Comparison of ENCODE assay signal across 10 mouse cellular contexts in genomic region chr2:121102051-121102450, GRCm38 (mm10). TPM values are rescaled to one million over a fixed set of nuclear protein-coding genes. Genes with fewer than 3 reads are reported as not detected.
A peak's percentile ranks its signal among the peaks of the same experiment; 100 is the strongest.
DNase-seq lines count a peak whose midpoint lies in the region; ATAC-seq lines count a peak whose summit lies in the region.
"Had no signal": no experiment of that assay in that cellular context is flagged by ENCODE, and none has a peak within 500 bp of the region (broad histone marks: within the 10 kb centered on the region; RNA-seq: fewer than 3 reads in every experiment).

No protein-coding gene starts in this region.

- peak; percentile 25 for DNase-seq in midbrain, embryonic 10.5 days (ENCODE audit: low spot score)
- DNase-seq in brain, adult 2 months (ENCODE audit: low read depth, low spot score) = peak; percentile 93
- peak; percentile 79 for DNase-seq in induced T-regulatory cell, adult 2 months (ENCODE audit: low read depth)
- peak; percentile 46 for DNase-seq in left cerebral cortex, adult 11 months (ENCODE audit: low spot score)
- DNase-seq in splenic B cell, adult 2 months (ENCODE audit: low read depth, low spot score) = peak; percentile 69

- H3K27me3 ChIP-seq in midbrain, embryonic 10.5 days (ENCODE audit: low read depth, poor library complexity, severe bottlenecking) = no peaks in the 10 kb centered on the region
- no peaks in the 10 kb centered on the region for H3K27me3 ChIP-seq in midbrain, embryonic 15.5 days (replicated peaks)
- H3K27me3 ChIP-seq in splenic B cell, adult 2 months (ENCODE audit: control insufficient read depth, insufficient read depth, low read length, poor library complexity, severe bottlenecking) = no peaks in the 10 kb centered on the region; the same call in 1 of the 2 replicates
- H3K27me3 ChIP-seq: embryonic facial prominence, embryonic 12.5 days had no signal

- H3K9ac ChIP-seq in midbrain, embryonic 15.5 days = no peak overlapping the region
- H3K9ac ChIP-seq: embryonic facial prominence, embryonic 12.5 days had no signal

- no peaks in the 10 kb centered on the region for H3K36me3 ChIP-seq in midbrain, embryonic 10.5 days
- no peaks in the 10 kb centered on the region for H3K36me3 ChIP-seq in midbrain, embryonic 15.5 days (replicated peaks)
- no peaks in the 10 kb centered on the region for H3K36me3 ChIP-seq in splenic B cell, adult 2 months (ENCODE audit: control insufficient read depth, insufficient read depth, low read length, poor library complexity, severe bottlenecking)
- H3K36me3 ChIP-seq: embryonic facial prominence, embryonic 12.5 days had no signal

- 32% methylated on average over 9 of the region's 9 CpGs for WGBS in midbrain, embryonic 10.5 days
- 26% methylated on average over 9 of the region's 9 CpGs for WGBS in midbrain, embryonic 15.5 days

- no peaks in the 10 kb centered on the region for H3K4me1 ChIP-seq in midbrain, embryonic 10.5 days
- H3K4me1 ChIP-seq in midbrain, embryonic 15.5 days = no peaks in the 10 kb centered on the region
- H3K4me1 ChIP-seq: embryonic facial prominence, embryonic 12.5 days had no signal

- H3K4me2 ChIP-seq in midbrain, embryonic 15.5 days = no peak overlapping the region
- H3K4me2 ChIP-seq: embryonic facial prominence, embryonic 12.5 days had no signal

- no peak overlapping the region for H3K4me3 ChIP-seq in midbrain, embryonic 10.5 days
- no peak overlapping the region for H3K4me3 ChIP-seq in midbrain, embryonic 15.5 days
- H3K4me3 ChIP-seq: embryonic facial prominence, embryonic 12.5 days had no signal

- H3K9me3 ChIP-seq in midbrain, embryonic 10.5 days (replicated peaks) = no peaks in the 10 kb centered on the region
- no peaks in the 10 kb centered on the region for H3K9me3 ChIP-seq in midbrain, embryonic 15.5 days
- H3K9me3 ChIP-seq: embryonic facial prominence, embryonic 12.5 days had no signal

- H3K27ac ChIP-seq in midbrain, embryonic 10.5 days (replicated peaks) = no peak overlapping the region
- no peak overlapping the region for H3K27ac ChIP-seq in midbrain, embryonic 15.5 days
- H3K27ac ChIP-seq: embryonic facial prominence, embryonic 12.5 days had no signal

- no peak for ATAC-seq in midbrain, embryonic 15.5 days (replicated peaks)
- peak; percentile 71 for ATAC-seq in erythroid progenitor cell, adult 5-6 weeks (replicated peaks; ENCODE audit: low FRiP score, poor library complexity, severe bottlenecking)
- ATAC-seq in megakaryocyte-erythroid progenitor cell, adult 5-6 weeks (replicated peaks; ENCODE audit: low FRiP score, low TSS enrichment, poor library complexity, severe bottlenecking) = peak; percentile 86

RNA-seq across cellular contexts. Expression of gene Tgm7, which starts 7.5 kb away (rescaled TPM):
- polyA plus RNA-seq in midbrain, embryonic 10.5 days (2016; fragmentation: Nextera tagmentation; extraction: Ambion mirVana) = not detected in 2 replicates
- polyA plus RNA-seq in midbrain, embryonic 15.5 days (2015; fragmentation: Nextera tagmentation; extraction: Ambion mirVana) = not detected in 2 replicates
- total RNA-seq in erythroid progenitor cell, adult 5-6 weeks (2015; ENCODE audit: low replicate concordance) = not detected in 2 replicates
- total RNA-seq in erythroid progenitor cell, adult 5-6 weeks (2017; ENCODE audit: low replicate concordance) = not detected in 2 replicates
- not detected in 2 replicates for total RNA-seq in megakaryocyte-erythroid progenitor cell, adult 5-6 weeks (2014; fragmentation: Nextera tagmentation)
- total RNA-seq in megakaryocyte-erythroid progenitor cell, adult 5-6 weeks (2017) = not detected in 2 replicates
- polyA plus RNA-seq: embryonic facial prominence, embryonic 12.5 days; stomach, embryonic 14.5 days had no signal

RNA-seq across cellular contexts. Expression of gene Tgm5, which starts 16.4 kb away (rescaled TPM):
- polyA plus RNA-seq in midbrain, embryonic 10.5 days (2016; fragmentation: Nextera tagmentation; extraction: Ambion mirVana) = not detected in 2 replicates
- polyA plus RNA-seq in midbrain, embryonic 15.5 days (2015; fragmentation: Nextera tagmentation; extraction: Ambion mirVana) = not detected in 2 replicates
- not detected in 2 replicates for total RNA-seq in erythroid progenitor cell, adult 5-6 weeks (2015; ENCODE audit: low replicate concordance)
- not detected in 2 replicates for total RNA-seq in erythroid progenitor cell, adult 5-6 weeks (2017; ENCODE audit: low replicate concordance)
- not detected in 2 replicates for total RNA-seq in megakaryocyte-erythroid progenitor cell, adult 5-6 weeks (2014; fragmentation: Nextera tagmentation)
- not detected in 2 replicates for total RNA-seq in megakaryocyte-erythroid progenitor cell, adult 5-6 weeks (2017)
- polyA plus RNA-seq: embryonic facial prominence, embryonic 12.5 days had no signal

RNA-seq across cellular contexts. Expression of gene Adal, which starts 38.2 kb away (rescaled TPM):
- polyA plus RNA-seq in midbrain, embryonic 10.5 days (2016; fragmentation: Nextera tagmentation; extraction: Ambion mirVana) = 29.6 and 34.0 TPM in 2 replicates
- polyA plus RNA-seq in midbrain, embryonic 15.5 days (2015; fragmentation: Nextera tagmentation; extraction: Ambion mirVana) = 32.1 and 32.4 TPM in 2 replicates
- 8.0 and 22.7 TPM in 2 replicates for total RNA-seq in erythroid progenitor cell, adult 5-6 weeks (2015; ENCODE audit: low replicate concordance)
- total RNA-seq in erythroid progenitor cell, adult 5-6 weeks (2017; ENCODE audit: low replicate concordance) = 9.4 and 10.9 TPM in 2 replicates
- total RNA-seq in megakaryocyte-erythroid progenitor cell, adult 5-6 weeks (2014; fragmentation: Nextera tagmentation) = 12.9 and 15.8 TPM in 2 replicates
- 11.0 and 13.1 TPM in 2 replicates for total RNA-seq in megakaryocyte-erythroid progenitor cell, adult 5-6 weeks (2017)

RNA-seq across cellular contexts. Expression of gene Lcmt2, which starts 38.4 kb away (rescaled TPM):
- 21.9 and 22.8 TPM in 2 replicates for polyA plus RNA-seq in midbrain, embryonic 10.5 days (2016; fragmentation: Nextera tagmentation; extraction: Ambion mirVana)
- 21.7 and 23.1 TPM in 2 replicates for polyA plus RNA-seq in midbrain, embryonic 15.5 days (2015; fragmentation: Nextera tagmentation; extraction: Ambion mirVana)
- total RNA-seq in erythroid progenitor cell, adult 5-6 weeks (2015; ENCODE audit: low replicate concordance) = 1.4 and 5.0 TPM in 2 replicates
- total RNA-seq in erythroid progenitor cell, adult 5-6 weeks (2017; ENCODE audit: low replicate concordance) = 3.0 and 3.1 TPM in 2 replicates
- total RNA-seq in megakaryocyte-erythroid progenitor cell, adult 5-6 weeks (2014; fragmentation: Nextera tagmentation) = 7.8 and 9.7 TPM in 2 replicates
- 8.7 and 8.8 TPM in 2 replicates for total RNA-seq in megakaryocyte-erythroid progenitor cell, adult 5-6 weeks (2017)

Comparison
In these comparisons a context has a peak if more than half of its experiments do, and no peak if none do; other contexts are left out.
1. DNase-seq: peak in every context shown above with its lines; median percentile 93 in brain, adult 2 months; 79 in induced T-regulatory cell, adult 2 months; 69 in splenic B cell, adult 2 months; 46 in left cerebral cortex, adult 11 months; 25 in midbrain, embryonic 10.5 days.